Mouse (Mus musculus) limb, embryonic 11.5 days (tissue): ENCODE results near the gene Slc50a1. TPM values are rescaled to one million over a fixed set of nuclear protein-coding genes. Genes with fewer than 3 reads are reported as not detected.

ENCODE experiments used
- ATAC-seq: fragments of 200-750 bp; cut with Nextera tagmentation; 2 replicates; pipeline ENCODE4 v1.8.0; 2017; ENCODE audit warnings: low read depth; ENCODE audit not compliant: insufficient number of reproducible peaks, low FRiP score, low TSS enrichment
- DNase-seq: peaks from one replicate; pipeline ENCODE4 v3.0.0-alpha.2; 2015; ENCODE audit warnings: low spot score
- H3K27ac ChIP-seq: fragments of 300-500 bp; sonication (generic); replicated peaks from 2 replicates; pipeline ENCODE4 v1.5.1; 2014; ENCODE audit warnings: low read depth, mild to moderate bottlenecking, low read length
- H3K27me3 ChIP-seq: fragments of 300-500 bp; sonication (generic); 2 replicates; pipeline ENCODE4 v1.6.1; 2014; ENCODE audit warnings: mild to moderate bottlenecking, low read length, mixed read lengths; ENCODE audit not compliant: control insufficient read depth, insufficient read depth
- H3K36me3 ChIP-seq: fragments of 300-500 bp; sonication (generic); 2 replicates; pipeline ENCODE4 v1.6.1; 2014; ENCODE audit warnings: mild to moderate bottlenecking, low read length, moderate library complexity, mixed read lengths; ENCODE audit not compliant: control insufficient read depth, insufficient read depth
- H3K4me1 ChIP-seq: fragments of 300-500 bp; sonication (generic); 2 replicates; pipeline ENCODE4 v1.6.1; 2014; ENCODE audit warnings: low read length, mixed read lengths; ENCODE audit not compliant: control insufficient read depth, insufficient read depth
- H3K4me2 ChIP-seq: fragments of 300-500 bp; sonication (generic); 2 replicates; pipeline ENCODE4 v1.6.1; 2014; ENCODE audit warnings: low read depth, mild to moderate bottlenecking, moderate library complexity; ENCODE audit not compliant: severe bottlenecking
- H3K4me3 ChIP-seq: fragments of 300-500 bp; sonication (generic); 2 replicates; pipeline ENCODE4 v1.5.1; 2014; ENCODE audit warnings: low read depth, low read length
- H3K9ac ChIP-seq: fragments of 300-500 bp; sonication (generic); 2 replicates; pipeline ENCODE4 v1.6.1; 2014; ENCODE audit warnings: mild to moderate bottlenecking, low read length
- H3K9me3 ChIP-seq: fragments of 300-500 bp; sonication (generic); 2 replicates; pipeline ENCODE4 v1.6.1; 2016; ENCODE audit warnings: low read length; ENCODE audit not compliant: control insufficient read depth
- WGBS: fragments of 180-500 bp; shearing (Covaris S2); extraction: QIAGEN DNeasy Blood & Tissue Kit; methylation state at CpG from one replicate; pipeline ENCODE4 v1.1.7; 2014; 5-methylcytosine and 5-hydroxymethylcytosine counted together
- polyA plus RNA-seq: library from polyadenylated mRNA; unstranded; fragments of >200 nt; fragmentation: Nextera tagmentation; extraction: Ambion mirVana; gene quantifications from 2 replicates; pipeline ENCODE4 v1.2.1, GENCODE M21; 2014

Gene Slc50a1
- 46.4 and 47.2 TPM in 2 replicates for polyA plus RNA-seq

- Histone ChIP-seq H3K36me3 (no peaks in the 10 kb centered on the region), H3K4me1 (peaks cover 15% of the 10 kb centered on the region), H3K4me3 (peak within 1 kb of the TSS; percentile 42), H3K9me3 (no peaks in the 10 kb centered on the region), H3K27ac (peak within 1 kb of the TSS; percentile 66), H3K9ac (peak within 1 kb of the TSS; percentile 78), H3K4me2 (peak within 1 kb of the TSS; percentile 77), H3K27me3 (no peaks in the 10 kb centered on the region)
- 6% methylated on average over 39 of the region's 39 CpGs for WGBS
- ATAC-seq: no peak
- peak; percentile 80 for DNase-seq
Observed at GRCm38 (mm10) chr3:89270051-89270755, at the start of gene Slc50a1. Gene Slc50a1, minus strand, starts transcription at chr3:89270570.

GRCm38 (mm10) chr3:89319591-89320350, 49.4 kb upstream of the Slc50a1 start:
- no peak overlapping the region for H3K27ac ChIP-seq
- H3K27me3 ChIP-seq: peaks cover 32% of the 10 kb centered on the region

GRCm38 (mm10) chr3:89318971-89319590, 48.7 kb upstream of the Slc50a1 start:
- peaks cover 32% of the 10 kb centered on the region for H3K27me3 ChIP-seq
- H3K9me3 ChIP-seq: no peaks in the 10 kb centered on the region
- DNase-seq: no peak
- H3K36me3 ChIP-seq: no peaks in the 10 kb centered on the region
- H3K4me3 ChIP-seq: peak overlapping the region; percentile 70
- H3K4me1 ChIP-seq: peaks cover 59% of the 10 kb centered on the region
- no peak for ATAC-seq
- peak overlapping the region; percentile 98 for H3K4me2 ChIP-seq
- no peak overlapping the region for H3K27ac ChIP-seq
- peak overlapping the region; percentile 62 for H3K9ac ChIP-seq
- WGBS: 10% methylated on average over 21 of the region's 21 CpGs

More at GRCm38 (mm10) chr3:89319591-89320350, 49.4 kb upstream of the Slc50a1 start:
- Histone ChIP-seq H3K9ac (peak overlapping the region; percentile 62), H3K4me2 (peak overlapping the region; percentile 98), H3K4me3 (peak overlapping the region; percentile 70), H3K4me1 (peaks cover 59% of the 10 kb centered on the region), H3K9me3 (no peaks in the 10 kb centered on the region), H3K36me3 (no peaks in the 10 kb centered on the region)
- DNase-seq: peak; percentile 61
- no peak for ATAC-seq
- 4% methylated on average over 55 of the region's 58 CpGs for WGBS

GRCm38 (mm10) chr3:89318316-89318715, 47.9 kb upstream of the Slc50a1 start:
- H3K27me3 ChIP-seq: peaks cover 32% of the 10 kb centered on the region
- no peak for DNase-seq
- peaks cover 59% of the 10 kb centered on the region for H3K4me1 ChIP-seq
- no peak overlapping the region for H3K27ac ChIP-seq
- H3K9me3 ChIP-seq: no peaks in the 10 kb centered on the region
- H3K4me3 ChIP-seq: no peak overlapping the region
- H3K36me3 ChIP-seq: no peaks in the 10 kb centered on the region
- no peak overlapping the region for H3K9ac ChIP-seq
- H3K4me2 ChIP-seq: no peak overlapping the region
- WGBS: 72% methylated on average over 8 of the region's 8 CpGs
- ATAC-seq: no peak

GRCm38 (mm10) chr3:89317246-89317645, 46.9 kb upstream of the Slc50a1 start:
- 51% methylated on average over 6 of the region's 6 CpGs for WGBS
- H3K9ac ChIP-seq: no peak overlapping the region
- H3K9me3 ChIP-seq: no peaks in the 10 kb centered on the region
- H3K4me2 ChIP-seq: 0 out of 2 replicates have a peak overlapping the region, but pooled peaks have one; percentile 50
- DNase-seq: no peak
- no peak overlapping the region for H3K27ac ChIP-seq
- no peak overlapping the region for H3K4me3 ChIP-seq
- peaks cover 32% of the 10 kb centered on the region for H3K27me3 ChIP-seq
- H3K4me1 ChIP-seq: peaks cover 57% of the 10 kb centered on the region
- no peaks in the 10 kb centered on the region for H3K36me3 ChIP-seq
- ATAC-seq: no peak

- peaks cover 55% of the 10 kb centered on the region for H3K4me1 ChIP-seq
- WGBS: 0% methylated on average over 4 of the region's 4 CpGs
- no peaks in the 10 kb centered on the region for H3K36me3 ChIP-seq
- DNase-seq (peak; percentile 89), ATAC-seq (peak; percentile 56)
- no peak overlapping the region for H3K27ac ChIP-seq
- 0 out of 2 replicates have a peak, but pooled peaks cover 2% of the 10 kb centered on the region for H3K9me3 ChIP-seq
- H3K4me2 ChIP-seq: 0 out of 2 replicates have a peak overlapping the region, but pooled peaks have one; percentile 50
- H3K4me3 ChIP-seq: no peak overlapping the region
- H3K9ac ChIP-seq: no peak overlapping the region
- H3K27me3 ChIP-seq: peaks cover 32% of the 10 kb centered on the region
Observed at GRCm38 (mm10) chr3:89316833-89317232, 46.5 kb upstream of the Slc50a1 start.

- Histone ChIP-seq H3K9ac (0 out of 2 replicates have a peak overlapping the region, but pooled peaks have one; percentile 0), H3K36me3 (no peaks in the 10 kb centered on the region), H3K27ac (no peak overlapping the region), H3K4me2 (peak overlapping the region; percentile 50), H3K4me3 (peak overlapping the region; percentile 12; the same call in 1 of the 2 replicates), H3K4me1 (peaks cover 48% of the 10 kb centered on the region), H3K27me3 (peaks cover 27% of the 10 kb centered on the region), H3K9me3 (0 out of 2 replicates have a peak, but pooled peaks cover 3% of the 10 kb centered on the region)
- WGBS: 14% methylated on average over 40 of the region's 40 CpGs
- DNase-seq (no peak), ATAC-seq (no peak)
Observed at GRCm38 (mm10) chr3:89315930-89316831, 45.8 kb upstream of the Slc50a1 start.
